ENCODE assay signal across 8 mouse cellular contexts in the genomic region with DNA sequence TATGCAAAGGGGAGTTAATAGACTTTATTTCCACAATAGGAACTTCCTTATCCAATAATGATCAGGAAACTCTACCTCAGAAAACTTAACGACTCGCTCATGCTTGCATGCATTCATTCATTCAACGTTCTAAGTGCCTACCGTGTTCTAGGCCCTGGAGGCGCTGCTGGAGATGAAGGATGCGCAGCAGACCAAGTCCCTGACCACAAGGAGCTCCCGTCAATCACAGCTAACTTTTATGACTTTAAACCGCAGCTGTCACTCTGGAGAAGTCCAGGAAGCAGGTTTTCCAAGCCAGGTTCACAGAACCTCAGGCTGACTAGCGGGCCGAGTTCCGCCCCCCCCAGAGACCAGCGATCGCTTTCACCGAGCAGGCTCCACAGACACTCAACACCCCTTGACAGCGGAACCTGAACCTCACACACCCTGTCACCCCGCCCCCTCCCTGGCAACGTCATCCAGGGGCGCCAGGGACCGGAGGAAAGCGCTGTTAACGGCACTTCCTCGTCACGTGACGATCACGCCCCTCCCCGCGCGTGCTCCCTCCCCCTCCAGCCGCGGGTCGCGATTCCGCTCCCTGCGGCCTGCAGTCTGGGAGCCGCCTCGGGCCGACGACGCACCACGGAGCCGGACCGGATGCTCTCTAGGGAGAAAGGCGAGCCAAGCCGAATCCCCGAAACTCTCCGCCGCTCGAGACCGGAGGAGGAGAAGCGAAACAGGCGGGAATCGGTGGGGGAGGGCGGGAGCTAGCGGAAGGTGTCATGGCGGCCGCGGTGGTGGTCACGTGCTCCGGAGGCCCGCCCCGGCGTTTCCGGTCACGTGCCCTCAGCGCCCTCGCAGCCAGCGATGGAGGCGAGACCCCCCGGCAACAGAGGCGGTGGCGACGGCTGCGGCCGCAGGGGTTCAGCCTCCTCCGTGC. TPM values are rescaled to one million over a fixed set of nuclear protein-coding genes. Genes with fewer than 3 reads are reported as not detected.
A peak's percentile ranks its signal among the peaks of the same experiment; 100 is the strongest.
DNase-seq lines count a peak whose midpoint lies in the region; ATAC-seq and TF ChIP-seq lines count a peak whose summit lies in the region.

A gene (minus strand): TSS at position 778 of the 919 bp plus-strand sequence.
A gene (plus strand): TSS at position 817 of the 919 bp plus-strand sequence.

- peak within 1 kb of the TSS; percentile 90 for H3K9ac ChIP-seq in hindbrain, embryonic 14.5 days

- no peaks in the 10 kb centered on the region for H3K9me3 ChIP-seq in hindbrain, embryonic 14.5 days (ENCODE audit: control insufficient read depth, low read length)

- CTCF ChIA-PET in Patski (lab: Charles Lee), result interaction anchor here (0.8 to 1.1 kb wide), 2 partner anchors 29 to 32 kb away, joined by 3 read pairs; no protein-coding TSS in a partner anchor

- POLR2A ChIA-PET in Patski (lab: Charles Lee), result interaction anchor here (0.6 to 1.0 kb wide), 4 partner anchors 10 to 1370 kb away, joined by 3 to 4 read pairs (median 4); no protein-coding TSS in a partner anchor

- DNase-seq in Patski (ENCODE audit: low read depth, low spot score), result peak; percentile 68
- DNase-seq in cerebellum, postnatal 14 days, result peak; percentile 99
- peak; percentile 94 to 97 for DNase-seq in frontal cortex, postnatal 25 days (ENCODE audit: low spot score in 2 of 2)
- peak; percentile 96 for DNase-seq in hindbrain, embryonic 14.5 days (ENCODE audit: low spot score)
- peak; percentile 97 for DNase-seq in layer of hippocampus, postnatal 36 days
- DNase-seq in lung, postnatal 36 days, result peak; percentile 99
- peak; percentile 98 for DNase-seq in retina, postnatal 1 day
- peak; percentile 96 to 97 for DNase-seq in urinary bladder, adult 18-20 months (ENCODE audit: low spot score in 2 of 2)

- peak within 1 kb of the TSS; percentile 90 for H3K4me3 ChIP-seq in hindbrain, embryonic 14.5 days (replicated peaks; ENCODE audit: low read length)

- H3K27me3 ChIP-seq in Patski, result no peaks in the 10 kb centered on the region
- H3K27me3 ChIP-seq in hindbrain, embryonic 14.5 days (ENCODE audit: control insufficient read depth, insufficient read depth, low read length), result no peaks in the 10 kb centered on the region

- H3K4me2 ChIP-seq in hindbrain, embryonic 14.5 days (replicated peaks), result peak within 1 kb of the TSS; percentile 87

- in situ Hi-C loops in Patski (cut with MboI; ENCODE audit: low pct_unique_long_range_greater_than_20kb), result loop anchor here (10.0 kb wide), 1 partner anchor 209 kb away; a partner anchor contains a TSS

- peaks cover 14% of the 10 kb centered on the region for H3K36me3 ChIP-seq in hindbrain, embryonic 14.5 days (replicated peaks; ENCODE audit: control insufficient read depth, insufficient read depth)

- H3K27ac ChIP-seq in hindbrain, embryonic 14.5 days, result peak within 1 kb of the TSS; percentile 86

- no peak for TF ChIP-seq CTCF in Patski (IDR thresholded peaks at IDR 0.05)

- WGBS in hindbrain, embryonic 14.5 days, result under 1% methylated on average over 56 of the region's 75 CpGs

- ATAC-seq in Patski, result peak; percentile 90
- peak; percentile 97 for ATAC-seq in hindbrain, embryonic 14.5 days (ENCODE audit: low FRiP score)

- peaks cover 24% of the 10 kb centered on the region for H3K4me1 ChIP-seq in hindbrain, embryonic 14.5 days (replicated peaks; ENCODE audit: control insufficient read depth, insufficient read depth, low read length)

RNA-seq across cellular contexts. Expression of the first gene that starts in this region (rescaled TPM):
- polyA plus RNA-seq in Patski (2021), result 34.4 TPM
- polyA plus RNA-seq in hindbrain, embryonic 14.5 days (2014; fragmentation: Nextera tagmentation; extraction: Ambion mirVana), result 12.7 and 13.0 TPM in 2 replicates
- 10 to 100 TPM; 16.2 to 16.4 TPM for total RNA-seq in layer of hippocampus, postnatal 36 days (2021)

RNA-seq across cellular contexts. Expression of the second gene that starts in this region (rescaled TPM):
- polyA plus RNA-seq in Patski (2021), result 45.2 TPM
- 36.1 and 43.8 TPM in 2 replicates for polyA plus RNA-seq in hindbrain, embryonic 14.5 days (2014; fragmentation: Nextera tagmentation; extraction: Ambion mirVana)
- 10 to 100 TPM; 36.9 to 37.2 TPM for total RNA-seq in layer of hippocampus, postnatal 36 days (2021)

Comparison
In these comparisons a context has a peak if more than half of its experiments do, and no peak if none do; other contexts are left out.
1. Peak in every context shown above with its lines: DNase-seq, ATAC-seq, H3K4me3 ChIP-seq and H3K27ac ChIP-seq.